ENCODE assay signal across 12 mouse cellular contexts in the genomic region with DNA sequence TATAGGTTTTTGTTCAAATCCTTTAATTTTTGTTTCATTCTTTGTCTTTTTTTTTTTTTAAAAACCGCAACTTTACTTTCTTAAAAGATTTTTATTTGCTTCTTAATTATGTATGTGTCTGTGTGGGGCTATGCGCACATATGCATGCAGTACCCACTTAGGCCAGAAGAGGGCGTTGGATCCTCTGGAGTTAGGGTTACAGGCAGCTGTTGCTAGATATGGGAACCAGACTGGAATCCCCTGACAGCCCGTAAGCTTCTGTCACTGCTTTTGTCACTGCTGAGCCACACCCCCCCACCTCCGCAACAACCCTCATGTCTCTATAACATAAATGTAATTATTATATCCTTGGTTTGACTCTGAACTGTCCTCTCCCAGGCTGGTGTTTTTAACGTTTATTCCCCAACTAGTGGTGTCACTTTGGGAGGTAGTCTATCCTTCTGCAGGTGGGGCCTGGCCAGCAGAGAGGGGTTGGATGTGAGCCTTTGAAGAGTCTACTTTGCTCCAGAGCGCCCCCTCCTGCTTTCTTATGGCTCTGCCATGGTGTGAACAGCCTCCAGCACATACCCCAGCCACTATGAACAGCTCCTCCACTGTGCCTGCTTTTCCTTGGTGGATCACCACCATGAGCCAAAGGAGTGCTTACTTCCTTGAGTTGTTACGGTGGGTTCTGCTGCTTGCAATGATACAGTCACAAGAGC.
DNase-seq lines count a peak whose midpoint lies in the region; ATAC-seq and TF ChIP-seq lines count a peak whose summit lies in the region.
"Had no signal": no experiment of that assay in that cellular context is flagged by ENCODE, and none has a peak within 500 bp of the region (broad histone marks: within the 10 kb centered on the region; RNA-seq: fewer than 3 reads in every experiment).

No protein-coding gene starts in this region.

- no peaks in the 10 kb centered on the region for H3K36me3 ChIP-seq in lung, embryonic 14.5 days (ENCODE audit: insufficient read depth)
- H3K36me3 ChIP-seq in stomach, postnatal 0 days (ENCODE audit: control insufficient read depth, insufficient read depth, low read length), result no peaks in the 10 kb centered on the region
- H3K36me3 ChIP-seq: kidney, embryonic 15.5 days; limb, embryonic 13.5 days had no signal

- H3K4me1 ChIP-seq in lung, embryonic 14.5 days (ENCODE audit: insufficient read depth), result no peaks in the 10 kb centered on the region
- no peaks in the 10 kb centered on the region for H3K4me1 ChIP-seq in stomach, postnatal 0 days (replicated peaks; ENCODE audit: control insufficient read depth, insufficient read depth)
- H3K4me1 ChIP-seq: kidney, embryonic 15.5 days had no signal

- peak; percentile 48 for TF ChIP-seq CTCF in gastrocnemius, adult 2 months (IDR thresholded peaks at IDR 0.05)
- TF ChIP-seq CTCF in lung, embryonic 14.5 days (IDR thresholded peaks at IDR 0.05; ENCODE audit: low read depth), result peak; percentile 44
- peak; percentile 51 for TF ChIP-seq CTCF in stomach, postnatal 0 days (IDR thresholded peaks at IDR 0.05; ENCODE audit: low read depth)

- intact Hi-C loops in gastrocnemius, adult 2 months (cut with DNase I), result no loop called here
- intact Hi-C loops in gastrocnemius, postnatal 14 days (cut with DNase I; ENCODE audit: low total_unique reads), result no loop called here

- WGBS in lung, embryonic 14.5 days, result 77% methylated on average over 8 of the region's 8 CpGs
- WGBS in stomach, postnatal 0 days, result 82% methylated on average over 8 of the region's 8 CpGs

- H3K9me3 ChIP-seq in lung, embryonic 14.5 days (ENCODE audit: low read depth, low read length), result no peaks in the 10 kb centered on the region
- no peaks in the 10 kb centered on the region for H3K9me3 ChIP-seq in stomach, postnatal 0 days (ENCODE audit: control insufficient read depth, low read length)
- H3K9me3 ChIP-seq: kidney, embryonic 15.5 days had no signal

- H3K4me3 ChIP-seq in gastrocnemius, adult 2 months, result no peak overlapping the region
- H3K4me3 ChIP-seq in lung, embryonic 14.5 days (ENCODE audit: low read depth, low read length), result no peak overlapping the region
- H3K4me3 ChIP-seq in stomach, postnatal 0 days (ENCODE audit: low read depth, low read length), result no peak overlapping the region
- H3K4me3 ChIP-seq: erythroblast, embryonic 14.5 days; kidney, embryonic 15.5 days; limb, embryonic 13.5 days had no signal

- no peak overlapping the region for H3K27ac ChIP-seq in gastrocnemius, adult 2 months
- H3K27ac ChIP-seq in lung, embryonic 14.5 days (ENCODE audit: low read depth), result no peak overlapping the region
- no peak overlapping the region for H3K27ac ChIP-seq in stomach, postnatal 0 days (replicated peaks)
- H3K27ac ChIP-seq: kidney, embryonic 15.5 days; limb, embryonic 13.5 days had no signal

- no peak overlapping the region for H3K9ac ChIP-seq in lung, embryonic 14.5 days
- H3K9ac ChIP-seq in stomach, postnatal 0 days (ENCODE audit: low read length), result no peak overlapping the region
- H3K9ac ChIP-seq: kidney, embryonic 15.5 days; limb, embryonic 13.5 days had no signal

- no peak overlapping the region for H3K4me2 ChIP-seq in lung, embryonic 14.5 days
- H3K4me2 ChIP-seq in stomach, postnatal 0 days (replicated peaks; ENCODE audit: low read depth), result no peak overlapping the region
- H3K4me2 ChIP-seq: kidney, embryonic 15.5 days; limb, embryonic 13.5 days had no signal

- no peaks in the 10 kb centered on the region for H3K27me3 ChIP-seq in lung, embryonic 14.5 days (ENCODE audit: insufficient read depth, low read length)
- no peaks in the 10 kb centered on the region for H3K27me3 ChIP-seq in stomach, postnatal 0 days (ENCODE audit: control insufficient read depth, insufficient read depth, low read length)
- H3K27me3 ChIP-seq: kidney, embryonic 15.5 days; limb, embryonic 13.5 days had no signal

- no peak for ATAC-seq in lung, embryonic 14.5 days (ENCODE audit: insufficient read depth)
- ATAC-seq in stomach, postnatal 0 days (ENCODE audit: low FRiP score, low TSS enrichment), result no peak

- TF ChIP-seq EP300 in stomach, postnatal 0 days (optimal IDR thresholded peaks at IDR 0.05), result no peak

- DNase-seq in gastrocnemius, adult 2 months, result no peak
- DNase-seq in gastrocnemius, postnatal 14 days, result no peak
- no peak for DNase-seq in lung, embryonic 14.5 days
- DNase-seq in lung, postnatal 10 days, result no peak
- DNase-seq in ZHBTc4 (ENCODE audit: low read depth, low spot score), result peak; percentile 63
- DNase-seq in stomach, postnatal 0 days (ENCODE audit: low spot score), result no peak
- no peak for DNase-seq in adrenal gland, adult 18-20 months (ENCODE audit: low spot score in 2 of 2)
- DNase-seq in embryo, embryonic 9.5 days (ENCODE audit: extremely low spot score), result no peak
- DNase-seq: heart, postnatal 4 days had no signal
